Mouse (Mus musculus): ENCODE measurements at regions not wholly inside any gene's neighbourhood (a gene's known extent, or its start where the extent isn't known, plus 50 kb on each side); places are given as distances from the start of the nearest gene placed in this dataset.

DNA sequence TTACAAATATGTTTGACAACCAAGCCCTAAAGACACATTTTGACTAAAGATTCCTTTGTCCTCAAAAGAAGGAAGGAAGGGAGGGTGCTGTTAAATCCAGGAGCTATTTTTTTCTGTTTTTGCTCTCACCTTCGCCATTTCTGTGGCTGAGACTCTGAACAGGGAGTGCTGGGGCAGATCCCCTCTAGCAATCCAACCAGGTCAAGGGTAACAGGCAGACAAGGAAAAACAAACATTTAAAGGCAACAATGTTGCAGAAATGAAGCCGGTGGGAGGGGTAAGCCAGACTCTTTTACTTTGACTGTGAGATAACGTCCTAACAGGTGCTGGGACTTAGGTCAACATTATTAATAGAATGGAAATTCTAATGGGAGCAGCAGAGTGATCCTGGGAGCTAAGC lies 158.2 kb upstream of the Slc38a2 start:
- no peak for TF ChIP-seq POLR2A (IDR thresholded peaks at IDR 0.05; ENCODE audit: borderline replicate concordance, extremely low read depth, low read depth, low read length)
- TF ChIP-seq CTCF (IDR thresholded peaks at IDR 0.05; ENCODE audit: insufficient read depth, low read length) = no peak

All from lung, adult 2 months (tissue).